Mouse (Mus musculus) MEL (cell line): ENCODE data around the gene Col15a1. TPM values are rescaled to one million over a fixed set of nuclear protein-coding genes. Genes with fewer than 3 reads are reported as not detected.

Experiments used
- DNase-seq: peaks from one replicate; pipeline ENCODE4 v3.0.0; 2011; ENCODE audit warnings: low read depth, low spot score
- H3K27ac ChIP-seq: 2 replicates; pipeline ENCODE4 v1.5.1; 2012; ENCODE audit warnings: low read depth, mild to moderate bottlenecking, control low read depth, low read length, moderate library complexity; ENCODE audit not compliant: control insufficient read depth
- H3K27me3 ChIP-seq, 2 experiments: fragments of 150-350 bp in 1 of 2; sonication (generic) in 1 of 2; 2 replicates each; pipeline ENCODE4 v1.6.1; 2012; ENCODE audit warnings: low read length in 2 of 2, mild to moderate bottlenecking in 2 of 2, improper control_type of control experiment in 1 of 2, moderate library complexity in 1 of 2; ENCODE audit not compliant: insufficient read depth in 2 of 2, control insufficient read depth in 1 of 2
- H3K36me3 ChIP-seq, 2 experiments: 2 replicates each; pipeline ENCODE4 v1.6.1; 2012 to 2014; ENCODE audit warnings: low read length in 2 of 2, improper control_type of control experiment in 1 of 2, inconsistent platforms in 1 of 2, mild to moderate bottlenecking in 1 of 2; ENCODE audit not compliant: insufficient read depth in 2 of 2, control insufficient read depth in 1 of 2
- H3K4me1 ChIP-seq, 2 experiments: fragments of 150-350 bp in 1 of 2; sonication (generic) in 1 of 2; 2 replicates each; pipeline ENCODE4 v1.6.1; 2012; ENCODE audit warnings: low read length in 2 of 2, improper control_type of control experiment in 1 of 2, mild to moderate bottlenecking in 1 of 2; ENCODE audit not compliant: insufficient read depth in 2 of 2, control insufficient read depth in 1 of 2
- H3K4me3 ChIP-seq, 2 experiments: fragments of 150-350 bp in 1 of 2; sonication (generic) in 1 of 2; 2 replicates each; pipeline ENCODE4 v1.5.1; 2012; ENCODE audit warnings: low read depth in 2 of 2, low read length in 2 of 2, mild to moderate bottlenecking in 2 of 2, moderate library complexity in 2 of 2, control low read depth in 1 of 2, improper control_type of control experiment in 1 of 2; ENCODE audit not compliant: control insufficient read depth in 1 of 2, insufficient read depth in 1 of 2
- H3K79me2 ChIP-seq: 2 replicates; pipeline ENCODE4 v1.6.1; 2012; ENCODE audit warnings: mild to moderate bottlenecking, low read length, moderate library complexity; ENCODE audit not compliant: control insufficient read depth, poor library complexity, insufficient read depth
- H3K9ac ChIP-seq: 2 replicates; pipeline ENCODE4 v1.6.1; 2012; ENCODE audit warnings: low read depth, mild to moderate bottlenecking, control low read depth, low read length, moderate library complexity; ENCODE audit not compliant: control insufficient read depth, poor library complexity, severe bottlenecking
- H3K9me3 ChIP-seq: fragments of 150-350 bp; sonication (generic); replicated peaks from 2 replicates; pipeline ENCODE4 v1.6.1; 2012; ENCODE audit warnings: mild to moderate bottlenecking, low read length, improper control_type of control experiment, moderate library complexity; ENCODE audit not compliant: insufficient read depth
- CTCF ChIP-seq, 3 experiments: IDR thresholded peaks in 2 of 3; conservative IDR thresholded peaks in 1 of 3; 2 replicates each; pipeline ENCODE4 v1.5.1; 2011 to 2012; ENCODE audit warnings: low read length in 3 of 3, low read depth in 2 of 3, mild to moderate bottlenecking in 2 of 3, improper control_type of control experiment in 1 of 3, inconsistent platforms in 1 of 3, mixed read lengths in 1 of 3, moderate library complexity in 1 of 3; ENCODE audit not compliant: control insufficient read depth in 1 of 3, insufficient read depth in 1 of 3, poor library complexity in 1 of 3, severe bottlenecking in 1 of 3
- GABPA ChIP-seq: IDR thresholded peaks from 2 replicates; pipeline ENCODE4 v1.6.1; 2012; ENCODE audit warnings: low read depth, mild to moderate bottlenecking, inconsistent platforms, low read length, improper control_type of control experiment, moderate library complexity
- HCFC1 ChIP-seq: IDR thresholded peaks from 2 replicates; pipeline ENCODE4 v1.6.1; 2012; ENCODE audit warnings: low read depth, mild to moderate bottlenecking, inconsistent platforms, low read length, improper control_type of control experiment, moderate library complexity
- MAX ChIP-seq: IDR thresholded peaks from 2 replicates; pipeline ENCODE4 v1.6.1; 2011; ENCODE audit warnings: low read length, improper control_type of control experiment
- MAZ ChIP-seq: IDR thresholded peaks from 2 replicates; pipeline ENCODE4 v1.6.1; 2012; ENCODE audit warnings: low read depth, mild to moderate bottlenecking, inconsistent platforms, low read length, improper control_type of control experiment
- MXI1 ChIP-seq: IDR thresholded peaks from 2 replicates; pipeline ENCODE4 v1.6.1; 2011; ENCODE audit warnings: mild to moderate bottlenecking, low read depth, low read length, improper control_type of control experiment
- MYB ChIP-seq: IDR thresholded peaks from 2 replicates; pipeline ENCODE4 v1.6.1; 2011; ENCODE audit warnings: mild to moderate bottlenecking, low read depth, low read length, improper control_type of control experiment
- NRF1 ChIP-seq: IDR thresholded peaks from 2 replicates; pipeline ENCODE4 v1.6.1; 2014; ENCODE audit warnings: low read depth, mild to moderate bottlenecking, inconsistent platforms, low read length, improper control_type of control experiment, moderate library complexity; ENCODE audit not compliant: poor library complexity, insufficient read depth, severe bottlenecking
- POLR2AphosphoS5 ChIP-seq: IDR thresholded peaks from 2 replicates; pipeline ENCODE4 v1.6.1; 2012; ENCODE audit warnings: low read depth, borderline replicate concordance, mild to moderate bottlenecking, inconsistent platforms, low read length, moderate library complexity, mixed read lengths
- RAD21 ChIP-seq: IDR thresholded peaks from 2 replicates; pipeline ENCODE4 v1.6.1; 2011; ENCODE audit warnings: mild to moderate bottlenecking, low read depth, low read length, improper control_type of control experiment
- RCOR1 ChIP-seq: IDR thresholded peaks from 2 replicates; pipeline ENCODE4 v1.6.1; 2012; ENCODE audit warnings: low read depth, mild to moderate bottlenecking, inconsistent platforms, low read length, improper control_type of control experiment
- SIN3A ChIP-seq: IDR thresholded peaks from 2 replicates; pipeline ENCODE4 v1.6.1; 2012; ENCODE audit warnings: low read length, improper control_type of control experiment, inconsistent platforms
- SMC3 ChIP-seq: IDR thresholded peaks from 2 replicates; pipeline ENCODE4 v1.6.1; 2011; ENCODE audit warnings: low read depth, low read length, improper control_type of control experiment
- TBP ChIP-seq: IDR thresholded peaks from 2 replicates; pipeline ENCODE4 v1.8.0; 2011; ENCODE audit warnings: low read depth, low read length, improper control_type of control experiment
- USF2 ChIP-seq, 2 experiments: IDR thresholded peaks; 2 replicates each; pipeline ENCODE4 v1.6.1; 2011 to 2012; ENCODE audit warnings: improper control_type of control experiment in 2 of 2, low read length in 2 of 2, borderline replicate concordance in 1 of 2, inconsistent platforms in 1 of 2, low read depth in 1 of 2, mild to moderate bottlenecking in 1 of 2; ENCODE audit not compliant: insufficient read depth in 1 of 2
- ZC3H11A ChIP-seq: IDR thresholded peaks from 2 replicates; pipeline ENCODE4 v1.6.1; 2012; ENCODE audit warnings: low read depth, mild to moderate bottlenecking, inconsistent platforms, low read length, improper control_type of control experiment
- polyA plus RNA-seq, 2 experiments: library from polyadenylated mRNA; stranded (reverse) in 1 of 2; unstranded in 1 of 2; fragments of >175 nt in 1 of 2; fragments of >200 nt in 1 of 2; gene quantifications; 2 replicates each; pipeline versions ENCODE4 v1.2.1 to v1.2.4; 2012; ENCODE audit warnings: low replicate concordance in 2 of 2, low read depth in 1 of 2; ENCODE audit not compliant: insufficient read length in 2 of 2, insufficient read depth in 1 of 2, missing spikeins in 1 of 2
- total RNA-seq: library from RNA; depleted of rRNA; stranded (reverse); fragments of 300-350 nt; gene quantifications from 2 replicates; pipeline ENCODE4 v1.2.3, GENCODE M21; 2012

Gene Col15a1
- total and polyA plus RNA-seq, 3 experiments = 2.2 to 2.6 TPM; not detected in 1

GRCm38 (mm10) chr4:47349759-47350158, 141.8 kb downstream of the Col15a1 start:
- Histone ChIP-seq H3K9me3 (no peaks in the 10 kb centered on the region), H3K36me3 (peaks cover 0 to 5% of the 10 kb centered on the region in 2 experiments; a peak in 2 of 4 replicates), H3K27ac (no peak overlapping the region), H3K27me3 (no peaks in the 10 kb centered on the region), H3K79me2 (peaks cover 7% of the 10 kb centered on the region), H3K4me1 (peaks cover 0 to 5% of the 10 kb centered on the region in 2 experiments; a peak in 1 of 4 replicates), H3K9ac (no peak overlapping the region), H3K4me3 (no peak overlapping the region)
- DNase-seq = no peak
- TF ChIP-seq SMC3 (no peak), GABPA (no peak), RAD21 (no peak), CTCF (IDR thresholded peaks at IDR 0.05 in 2 of 3, conservative IDR thresholded peaks at IDR 0.05 in 1 of 3; ENCODE audit: control insufficient read depth in 1 of 3, insufficient read depth in 1 of 3, low read depth in 2 of 3, low read length in 3 of 3, poor library complexity in 1 of 3, severe bottlenecking in 1 of 3) (no peak), MYB (no peak), POLR2AphosphoS5 (no peak), MAX (no peak), USF2 (IDR thresholded peaks at IDR 0.05; ENCODE audit: borderline replicate concordance in 1 of 2, insufficient read depth in 1 of 2, low read depth in 1 of 2, low read length in 2 of 2) (no peak)

DNA sequence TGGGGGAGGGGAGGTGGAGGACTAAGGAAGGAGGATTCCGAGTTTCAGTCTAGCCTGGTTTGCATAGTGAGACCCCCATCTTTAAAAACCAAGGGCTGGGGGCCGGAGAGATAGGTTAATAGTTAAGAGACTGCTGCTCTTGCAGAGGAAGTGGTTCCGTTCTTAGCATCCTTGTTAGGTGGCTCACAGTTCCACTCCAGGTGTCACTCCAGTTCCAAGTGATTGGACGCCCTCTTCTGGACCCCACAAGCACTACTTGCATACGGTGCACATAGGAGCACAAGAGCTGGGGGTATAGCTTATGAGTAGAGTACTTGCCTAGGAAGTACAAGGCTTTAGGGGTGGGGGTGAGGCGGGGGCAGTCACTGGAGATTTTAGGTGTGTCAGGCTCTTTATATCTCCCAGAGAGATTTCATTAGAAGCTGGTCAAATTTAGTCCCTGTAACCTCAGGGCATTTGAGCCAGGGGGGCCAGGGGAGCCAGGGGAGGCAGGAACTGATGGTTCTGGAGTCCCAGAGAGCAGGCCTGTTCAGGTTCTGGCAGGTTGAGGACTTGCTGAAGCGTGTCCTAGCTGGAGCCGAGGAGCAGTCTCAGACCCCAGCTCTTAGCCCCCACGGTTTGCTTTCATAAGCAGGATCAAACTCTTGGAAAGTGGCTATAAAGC, 143.6 kb downstream of the Col15a1 start:
- peaks cover 0 to 5% of the 10 kb centered on the region in 2 experiments; a peak in 2 of 4 replicates for H3K4me1 ChIP-seq
- peak; percentile 89 for TF ChIP-seq RAD21
- 0 out of 2 replicates have a peak, but pooled peaks have one; percentile 45 for TF ChIP-seq HCFC1
- TF ChIP-seq ZC3H11A = peak; percentile 94
- TF ChIP-seq SMC3 = peak; percentile 93
- TF ChIP-seq MXI1 = peak; percentile 27; the same call in 1 of the 2 replicates
- TF ChIP-seq TBP = no peak
- TF ChIP-seq MAZ = peak; percentile 75
- TF ChIP-seq SIN3A = peak; percentile 52
- peak; percentile 71 to 92 (median 79) for TF ChIP-seq CTCF (IDR thresholded peaks at IDR 0.05 in 2 of 3, conservative IDR thresholded peaks at IDR 0.05 in 1 of 3; ENCODE audit: control insufficient read depth in 1 of 3, insufficient read depth in 1 of 3, low read depth in 2 of 3, low read length in 3 of 3, poor library complexity in 1 of 3, severe bottlenecking in 1 of 3)
- peak; percentile 50; the same call in 1 of the 2 replicates for TF ChIP-seq RCOR1
- no peak for TF ChIP-seq NRF1
- TF ChIP-seq MAX = no peak; the same call in 1 of the 2 replicates
- no peaks in the 10 kb centered on the region for H3K9me3 ChIP-seq
- DNase-seq = peak; percentile 90
- H3K27me3 ChIP-seq = no peaks in the 10 kb centered on the region
- H3K79me2 ChIP-seq = peaks cover 10% of the 10 kb centered on the region
- H3K4me3 ChIP-seq = peak overlapping the region; percentile 73 to 94
- H3K27ac ChIP-seq = no peak overlapping the region
- peaks cover 0 to 8% of the 10 kb centered on the region in 2 experiments; a peak in 2 of 4 replicates for H3K36me3 ChIP-seq
- peak overlapping the region; percentile 59 for H3K9ac ChIP-seq
